Mouse (Mus musculus): ENCODE measurements around the gene Nfkbia.

GRCm38 (mm10) chr12:55455206-55455605 lies 37.2 kb downstream of the Nfkbia start:
- TF ChIP-seq CTCF (IDR thresholded peaks at IDR 0.05; ENCODE audit: borderline replicate concordance, insufficient read depth, low read length) (no peak), POLR2A (IDR thresholded peaks at IDR 0.05; ENCODE audit: low read depth, low read length) (no peak)
